Mouse (Mus musculus) ES-E14 (cell line): ENCODE data around the gene Steap2. TPM values are rescaled to one million over a fixed set of nuclear protein-coding genes. Genes with fewer than 3 reads are reported as not detected.
"Not testable (repeated sequence)": the region's sequence is repeated elsewhere in the genome, so short reads cannot be mapped to it uniquely, and the experiment has no call there.

ENCODE experiments used
- DNase-seq: peaks from one replicate; pipeline ENCODE4 v3.0.0-alpha.2; 2013; ENCODE audit warnings: low read depth, low spot score
- H3K27ac ChIP-seq: 2 replicates; pipeline ENCODE4 v1.5.1; 2012; ENCODE audit warnings: low read depth, mild to moderate bottlenecking, low read length, moderate library complexity, mixed read lengths; ENCODE audit not compliant: poor library complexity, insufficient read depth, severe bottlenecking
- H3K36me3 ChIP-seq: 2 replicates; pipeline ENCODE4 v1.6.1; 2012; ENCODE audit warnings: mild to moderate bottlenecking, low read length, moderate library complexity, mixed read lengths; ENCODE audit not compliant: control insufficient read depth, poor library complexity, insufficient read depth, severe bottlenecking
- H3K4me1 ChIP-seq, 2 experiments: fragments of 150-350 bp in 1 of 2; sonication (generic) in 1 of 2; 2 replicates each; pipeline ENCODE4 v1.6.1; 2012; ENCODE audit warnings: low read length in 2 of 2, mild to moderate bottlenecking in 1 of 2, mixed read lengths in 1 of 2; ENCODE audit not compliant: control insufficient read depth in 2 of 2, insufficient read depth in 2 of 2, poor library complexity in 1 of 2
- H3K4me3 ChIP-seq, 2 experiments: fragments of 150-350 bp in 1 of 2; sonication (generic) in 1 of 2; 2 replicates each; pipeline ENCODE4 v1.5.1; 2012; ENCODE audit warnings: low read length in 2 of 2, low read depth in 1 of 2, mild to moderate bottlenecking in 1 of 2, mixed read lengths in 1 of 2; ENCODE audit not compliant: insufficient read depth in 1 of 2, poor library complexity in 1 of 2, severe bottlenecking in 1 of 2
- H3K9ac ChIP-seq: 2 replicates; pipeline ENCODE4 v1.6.1; 2012; ENCODE audit warnings: low read depth, mild to moderate bottlenecking, low read length, mixed read lengths; ENCODE audit not compliant: poor library complexity, insufficient read depth, severe bottlenecking
- H3K9me3 ChIP-seq: fragments of 150-350 bp; sonication (generic); 2 replicates; pipeline ENCODE4 v1.6.1; 2012; ENCODE audit warnings: low read depth, mild to moderate bottlenecking, low read length; ENCODE audit not compliant: control insufficient read depth, insufficient read depth
- CHD2 ChIP-seq: IDR thresholded peaks from 2 replicates; pipeline ENCODE4 v1.6.1; 2014; ENCODE audit warnings: mild to moderate bottlenecking, low read depth, low read length, inconsistent platforms
- HCFC1 ChIP-seq: IDR thresholded peaks from 2 replicates; pipeline ENCODE4 v1.6.1; 2012; ENCODE audit warnings: low read length, inconsistent platforms, borderline replicate concordance; ENCODE audit not compliant: insufficient read depth
- MAFK ChIP-seq: IDR thresholded peaks from 2 replicates; pipeline ENCODE4 v1.6.1; 2014; ENCODE audit warnings: mild to moderate bottlenecking, low read depth, low read length, inconsistent platforms; ENCODE audit not compliant: insufficient read depth
- ZC3H11A ChIP-seq: IDR thresholded peaks from 2 replicates; pipeline ENCODE4 v1.6.1; 2012; ENCODE audit warnings: low read depth, mild to moderate bottlenecking, inconsistent platforms, low read length, borderline replicate concordance
- ZNF384 ChIP-seq: IDR thresholded peaks from 2 replicates; pipeline ENCODE4 v1.6.1; 2012; ENCODE audit warnings: low read depth, low read length, inconsistent platforms
- in situ Hi-C, 2 experiments: fragments of 600-800 bp; cut with MboI; formaldehyde crosslinking; loops; one replicate each; pipeline ENCODE4 v1.15.1; 2025; ENCODE audit warnings: low sequenced_read_pairs in 2 of 2, inconsistent platforms in 1 of 2; ENCODE audit not compliant: unreplicated experiment in 2 of 2
- total RNA-seq: library from RNA; depleted of rRNA; stranded (reverse); fragments of 300-350 nt; gene quantifications from 2 replicates; pipeline ENCODE4 v1.2.3, GENCODE M21; 2012

The Steap2 gene
- total RNA-seq, 1 experiment = 26.4 TPM

- H3K4me1 ChIP-seq = peaks cover 7 to 15% of the 10 kb centered on the region in 2 experiments; a peak in 3 of 4 replicates
- H3K27ac ChIP-seq = no peak overlapping the region
- in situ Hi-C loops = no loop called here
- no peak overlapping the region for H3K4me3 ChIP-seq
- no peaks in the 10 kb centered on the region for H3K9me3 ChIP-seq
- H3K36me3 ChIP-seq = no peaks in the 10 kb centered on the region
- TF ChIP-seq CHD2 (no peak), ZC3H11A (no peak), MAFK (no peak), HCFC1 (no peak)
- H3K9ac ChIP-seq = no peak overlapping the region
- DNase-seq = no peak
Observed at GRCm38 (mm10) chr5:5692167-5692738, 2.1 kb downstream of the Steap2 start.

- Histone ChIP-seq H3K4me1 (peaks cover 8 to 18% of the 10 kb centered on the region in 2 experiments; a peak in 3 of 4 replicates), H3K4me3 (no peak overlapping the region), H3K27ac (no peak overlapping the region), H3K9ac (no peak overlapping the region), H3K9me3 (no peaks in the 10 kb centered on the region), H3K36me3 (no peaks in the 10 kb centered on the region)
- no peak for DNase-seq
- TF ChIP-seq ZC3H11A (no peak), MAFK (no peak), HCFC1 (no peak), CHD2 (no peak), ZNF384 (no peak)
- in situ Hi-C loops = no loop called here
Observed at GRCm38 (mm10) chr5:5688945-5689540, 5.3 kb downstream of the Steap2 start.

- Histone ChIP-seq H3K9me3 (no peaks in the 10 kb centered on the region), H3K4me3 (no peak overlapping the region), H3K4me1 (peaks cover 7 to 18% of the 10 kb centered on the region in 2 experiments; a peak in 3 of 4 replicates), H3K27ac (peak overlapping the region; percentile 19; the same call in 1 of the 2 replicates), H3K36me3 (no peaks in the 10 kb centered on the region), H3K9ac (no peak overlapping the region)
- TF ChIP-seq MAFK (no peak), CHD2 (no peak), HCFC1 (no peak), ZNF384 (no peak), ZC3H11A (no peak)
- in situ Hi-C loops = no loop called here
- DNase-seq = no peak
Observed at GRCm38 (mm10) chr5:5688228-5688627, 6.2 kb downstream of the Steap2 start.

- H3K4me3 ChIP-seq = no peak overlapping the region
- peak; percentile 47 for DNase-seq
- H3K36me3 ChIP-seq = no peaks in the 10 kb centered on the region
- H3K9me3 ChIP-seq = no peaks in the 10 kb centered on the region
- H3K9ac ChIP-seq = no peak overlapping the region
- no peak for TF ChIP-seq HCFC1
- peak; percentile 90 for TF ChIP-seq MAFK
- peak overlapping the region; percentile 20; the same call in 1 of the 2 replicates for H3K27ac ChIP-seq
- H3K4me1 ChIP-seq = peaks cover 5 to 17% of the 10 kb centered on the region in 2 experiments; a peak in 3 of 4 replicates
- in situ Hi-C loops = no loop called here
Observed at GRCm38 (mm10) chr5:5686973-5687372, 7.4 kb downstream of the Steap2 start.

GRCm38 (mm10) chr5:5684946-5685345 is 9.4 kb downstream of the Steap2 start:
- H3K27ac ChIP-seq, H3K4me3 ChIP-seq, H3K36me3 ChIP-seq, H3K9me3 ChIP-seq, DNase-seq, in situ Hi-C loops, H3K9ac ChIP-seq: not testable (repeated sequence)
- H3K4me1 ChIP-seq = peaks cover 5 to 13% of the 10 kb centered on the region in 2 experiments; a peak in 3 of 4 replicates
